Mouse (Mus musculus): ENCODE measurements around the gene Ifitm1.
"Not testable (repeated sequence)": the region's sequence is repeated elsewhere in the genome, so short reads cannot be mapped to it uniquely, and the experiment has no call there.

Ifitm1 gene

DNA sequence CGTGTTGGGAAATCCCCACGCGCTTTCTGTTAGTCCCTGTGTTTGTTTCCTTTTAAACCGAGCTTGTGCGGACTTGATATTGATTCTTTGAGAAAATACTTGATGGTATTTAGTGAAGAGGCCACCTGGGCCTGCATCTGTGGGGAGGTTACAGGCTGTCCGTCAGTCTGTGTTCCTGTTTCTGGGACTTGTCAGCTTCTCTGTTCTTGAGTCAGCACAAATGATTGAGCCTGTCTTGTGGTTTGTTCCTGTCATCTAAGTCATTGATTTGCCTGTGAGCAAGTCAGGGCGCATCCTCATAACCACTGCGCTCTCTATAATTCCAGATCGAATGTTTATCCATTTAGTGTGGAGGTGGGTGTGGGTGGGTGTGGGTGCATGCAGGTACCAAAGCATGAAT lies 9.7 kb downstream of the Ifitm1 start:
- DNase-seq (ENCODE audit: low spot score): not testable (repeated sequence)

DNA sequence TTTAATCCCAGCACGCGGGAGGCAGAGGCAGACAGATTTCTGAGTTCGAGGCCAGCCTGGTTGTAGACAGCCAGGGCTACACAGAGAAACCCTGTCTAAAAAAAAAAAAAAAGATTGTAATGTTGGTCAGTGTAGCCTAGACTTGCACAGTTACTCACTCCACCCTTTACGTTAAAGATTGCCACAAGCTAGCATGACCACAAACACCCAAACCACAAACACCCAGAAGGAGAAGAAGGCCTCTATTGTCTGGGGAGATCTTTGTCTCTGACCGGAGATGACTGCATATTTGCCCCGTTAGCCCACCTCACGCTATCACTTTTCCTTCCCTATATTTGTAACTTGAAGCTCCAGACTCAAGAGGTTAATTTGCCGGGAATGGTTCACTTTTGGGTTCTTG lies 14.7 kb downstream of the Ifitm1 start:
- no peak for DNase-seq (ENCODE audit: low spot score)

DNA sequence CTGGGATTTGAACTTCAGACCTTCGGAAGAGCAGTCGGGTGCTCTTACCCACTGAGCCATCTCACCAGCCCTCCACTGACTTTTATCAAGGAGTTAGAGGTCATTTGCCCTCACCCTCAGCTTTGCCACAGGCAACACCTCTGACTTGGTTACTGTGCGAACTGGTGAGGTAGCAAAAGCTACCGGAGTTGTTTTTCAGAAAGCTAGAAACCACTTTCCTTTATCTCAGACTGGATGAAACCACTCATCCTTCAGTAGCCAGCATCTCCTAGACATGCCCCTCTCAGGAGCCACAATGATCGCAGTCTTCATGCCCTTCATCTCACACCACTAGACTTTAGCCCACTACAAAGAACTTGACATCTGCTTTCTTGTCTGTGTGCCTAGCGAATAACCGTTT lies 15.9 kb downstream of the Ifitm1 start:
- no peak for DNase-seq (ENCODE audit: low spot score)

DNA sequence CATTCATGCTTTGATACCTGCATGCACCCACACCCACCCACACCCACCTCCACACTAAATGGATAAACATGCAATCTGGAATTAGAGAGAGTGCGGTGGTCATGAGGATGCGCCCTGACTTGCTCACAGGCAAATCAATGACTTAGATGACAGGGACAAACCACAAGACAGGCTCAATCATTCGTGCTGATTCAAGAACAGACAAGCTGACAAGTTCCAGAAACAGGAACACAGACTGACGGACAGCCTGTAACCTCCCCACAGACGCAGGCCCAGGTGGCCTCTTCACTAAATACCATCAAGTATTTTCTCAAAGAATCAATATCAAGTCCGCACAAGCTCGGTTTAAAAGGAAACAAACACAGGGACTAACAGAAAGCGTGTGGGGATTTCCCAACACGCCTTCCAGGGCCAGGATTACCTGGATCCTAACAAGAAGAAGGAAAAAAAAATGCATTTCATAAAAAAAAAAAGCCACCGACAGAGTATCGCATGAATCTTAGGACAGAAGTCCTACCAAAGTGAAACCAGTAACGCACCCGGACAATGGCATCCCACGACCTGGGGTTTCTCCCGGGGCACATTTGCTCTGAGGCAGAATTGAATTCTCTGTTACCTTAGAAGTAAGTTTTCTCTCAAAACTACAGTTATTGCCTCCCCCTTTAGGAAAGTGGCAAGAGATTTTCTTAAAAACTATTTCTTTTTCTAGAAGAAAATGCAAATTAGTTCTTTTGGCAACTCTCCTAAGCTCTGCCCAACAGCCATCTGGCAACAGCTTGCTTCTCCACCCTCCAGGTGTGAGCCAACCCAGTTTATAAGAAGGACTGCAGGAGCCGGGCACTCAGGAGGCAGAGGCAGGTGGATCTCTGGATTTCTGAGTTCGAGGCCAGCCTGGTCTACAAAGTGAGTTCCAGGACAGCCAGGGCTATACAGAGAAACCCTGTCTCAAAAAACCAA lies 20.4 kb downstream of the Ifitm1 start:
- peak; percentile 32 for DNase-seq (ENCODE audit: low spot score)

- no peak for DNase-seq (ENCODE audit: low spot score)
These were observed 22.0 kb downstream of the Ifitm1 start for GRCm38 (mm10) chr7:140989022-140989421.

- no peak for DNase-seq (ENCODE audit: low spot score)
These were observed 23.2 kb downstream of the Ifitm1 start for GRCm38 (mm10) chr7:140990185-140990584.

- no peak for DNase-seq (ENCODE audit: low spot score)
These were observed 23.6 kb downstream of the Ifitm1 start for GRCm38 (mm10) chr7:140990622-140991021.

DNA sequence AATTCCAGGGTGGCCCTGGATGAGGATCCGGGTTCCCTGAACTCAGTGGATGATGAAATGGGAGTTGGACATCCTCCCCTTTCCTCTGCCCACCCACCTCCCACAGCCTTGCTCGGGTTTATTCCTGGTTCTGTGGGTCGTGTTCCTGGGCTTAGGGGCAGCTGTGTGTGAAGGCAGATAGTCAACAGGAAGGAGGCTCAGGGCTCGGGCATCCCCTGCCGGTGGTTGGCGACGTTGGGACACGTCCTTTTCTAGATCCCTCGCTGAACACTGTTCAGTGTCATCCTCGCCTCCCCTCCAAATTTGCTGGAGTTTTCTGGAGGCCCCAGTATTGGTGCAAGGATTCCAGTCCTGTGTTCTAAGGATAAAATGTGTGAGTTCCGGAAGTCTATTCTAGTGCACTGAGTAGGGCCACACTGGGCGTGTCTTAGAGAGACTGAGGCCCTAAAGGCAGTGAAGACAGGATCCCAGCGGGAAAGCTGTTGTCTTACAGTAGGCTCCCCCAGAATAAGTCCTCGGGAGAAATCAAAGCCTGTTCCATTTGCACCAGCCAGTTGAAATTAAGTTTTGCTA lies 24.2 kb downstream of the Ifitm1 start:
- DNase-seq (ENCODE audit: low spot score): no peak

DNA sequence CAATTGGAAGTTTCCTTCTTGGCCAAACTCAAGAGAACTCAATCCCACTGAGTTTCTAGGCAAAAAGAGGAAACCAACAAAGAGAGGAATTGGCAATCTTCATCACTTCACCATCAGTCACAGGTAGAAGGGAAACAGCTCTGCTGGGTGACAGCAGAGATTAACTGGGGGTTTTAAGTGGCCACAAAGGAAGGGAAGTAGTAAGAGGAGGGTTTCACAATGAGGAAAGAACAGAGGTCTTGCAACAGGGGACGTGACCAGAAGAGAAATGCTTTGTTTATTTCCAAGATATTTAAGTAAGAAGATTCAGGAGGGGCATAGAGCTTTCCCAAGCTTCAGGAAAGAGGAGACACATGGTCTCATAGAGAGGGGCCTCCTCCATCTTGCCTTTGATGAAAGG lies 30.8 kb downstream of the Ifitm1 start:
- no peak for DNase-seq (ENCODE audit: low spot score)

- DNase-seq (ENCODE audit: low spot score): no peak
These were observed 32.1 kb downstream of the Ifitm1 start for GRCm38 (mm10) chr7:140998853-140999700.

GRCm38 (mm10) chr7:141000881-141001708 lies 34.1 kb downstream of the Ifitm1 start:
- DNase-seq (ENCODE audit: low spot score): no peak

DNA sequence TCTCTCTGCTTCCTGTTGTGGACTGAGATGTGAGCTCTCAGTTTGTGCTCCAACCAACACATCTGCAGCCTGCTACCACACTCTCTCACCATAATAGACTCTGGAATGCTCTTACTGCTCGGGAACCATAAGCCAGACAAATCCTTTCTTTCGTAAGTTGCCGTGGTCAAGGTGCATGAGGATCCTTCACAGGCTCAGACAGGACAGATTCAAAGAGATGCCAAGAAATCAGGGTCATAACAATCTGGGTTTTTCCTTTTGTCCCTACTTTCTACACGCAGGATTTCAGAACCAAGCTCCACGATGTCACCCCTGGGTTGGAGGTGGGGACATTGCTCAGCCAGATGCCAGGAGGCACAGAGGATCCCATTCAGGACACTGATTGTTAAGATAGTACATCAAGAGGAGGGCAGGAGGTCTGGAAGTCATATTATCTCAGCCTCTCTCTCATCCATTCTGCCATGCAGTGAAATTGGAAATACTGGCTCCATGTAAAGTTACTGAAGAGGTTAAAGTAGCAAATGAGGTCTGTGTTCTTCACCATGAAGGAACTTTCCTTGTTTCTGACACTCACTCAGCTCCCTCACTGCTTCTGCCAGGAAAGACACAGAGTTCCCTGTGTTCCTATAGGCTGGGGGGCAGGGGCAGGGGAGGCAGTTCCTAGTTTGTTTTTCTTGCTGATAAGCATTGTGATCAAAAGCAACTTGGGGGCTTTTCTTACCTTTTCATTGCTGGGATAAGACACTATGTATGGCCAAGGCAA lies 36.4 kb downstream of the Ifitm1 start:
- no peak for DNase-seq (ENCODE audit: low spot score)

- DNase-seq (ENCODE audit: low spot score): no peak
These were observed 39.4 kb downstream of the Ifitm1 start for GRCm38 (mm10) chr7:141006446-141006845.

DNA sequence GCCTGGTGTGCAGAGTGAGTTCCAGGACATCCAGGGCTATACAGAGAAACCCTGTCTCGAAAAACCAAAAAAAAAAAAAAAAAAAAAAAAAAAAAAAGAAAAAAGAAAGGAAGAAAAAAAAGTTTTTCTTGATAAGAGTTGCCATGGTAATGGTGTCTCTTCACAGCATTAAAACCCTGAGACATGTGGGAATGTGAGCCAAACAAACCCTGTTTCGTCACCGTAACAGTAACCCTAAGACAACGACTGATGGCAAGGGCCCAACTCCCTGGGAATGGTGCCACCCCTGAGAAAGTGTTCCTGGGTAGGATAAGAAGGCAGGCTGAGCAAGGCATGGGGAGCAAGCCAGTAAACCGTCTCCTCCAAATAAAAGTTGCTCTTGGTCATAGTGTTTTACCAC lies 39.9 kb downstream of the Ifitm1 start:
- no peak for DNase-seq (ENCODE audit: low spot score)

- DNase-seq (ENCODE audit: low spot score): no peak
These were observed 41.3 kb downstream of the Ifitm1 start for GRCm38 (mm10) chr7:141008312-141008761.

GRCm38 (mm10) chr7:141008938-141009660 lies 42.1 kb downstream of the Ifitm1 start:
- peak; percentile 60 for DNase-seq (ENCODE audit: low spot score)

GRCm38 (mm10) chr7:141009665-141010064 lies 42.6 kb downstream of the Ifitm1 start:
- DNase-seq (ENCODE audit: low spot score): no peak

DNA sequence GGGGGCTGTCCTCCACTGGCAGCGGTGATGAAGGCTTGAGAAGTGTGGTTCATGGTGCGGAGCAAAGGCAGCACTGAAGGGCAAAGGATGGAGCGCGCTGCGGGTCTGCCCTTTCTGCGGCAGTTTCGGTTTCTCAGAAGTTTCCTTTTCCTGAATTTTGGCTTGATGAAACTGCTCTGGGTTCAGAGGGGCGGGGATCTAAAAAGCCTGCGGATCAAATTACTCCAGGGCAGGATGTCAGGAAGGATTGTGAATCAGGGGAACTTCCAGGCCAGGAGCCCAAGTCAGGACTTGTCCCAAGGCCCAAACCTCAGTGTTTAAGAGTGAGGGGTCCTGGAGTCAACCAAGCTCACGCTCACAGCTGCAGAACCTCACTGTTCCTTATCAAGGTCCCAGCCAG lies 43.6 kb downstream of the Ifitm1 start, which contains the start of gene Ifitm3:
Ifitm3 (minus strand) TSS at position 178 of the 400 bp plus-strand sequence.
- no peak for DNase-seq (ENCODE audit: low spot score)

DNA sequence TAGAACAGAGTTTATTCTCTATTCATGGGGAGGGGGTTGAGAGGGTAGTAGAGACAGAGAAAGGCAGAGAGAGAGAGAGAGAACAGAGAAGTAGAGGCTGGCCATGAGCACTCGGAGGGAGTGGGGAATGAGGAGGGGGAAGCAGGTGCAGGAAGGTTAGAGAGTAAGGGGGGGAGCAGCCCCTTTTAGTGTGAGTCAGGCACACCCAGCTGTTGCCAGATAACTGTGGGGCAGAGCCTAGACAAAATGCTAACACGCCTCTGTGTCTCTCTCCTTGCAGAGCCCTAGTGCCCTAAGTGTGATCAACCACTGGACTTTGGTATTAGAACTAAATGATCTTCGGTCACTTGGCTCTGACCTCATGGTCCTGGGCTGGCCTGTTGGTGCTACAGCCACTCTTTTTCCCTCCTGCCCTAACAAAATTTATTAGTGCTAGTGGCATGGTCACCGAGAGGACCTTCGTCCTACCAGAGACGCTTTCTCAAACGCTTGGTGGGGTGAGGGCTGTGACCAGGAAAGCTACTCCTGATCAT lies 44.3 kb downstream of the Ifitm1 start:
- DNase-seq (ENCODE audit: low spot score): no peak
